Mouse (Mus musculus) testis, adult 2 months (tissue): ENCODE data around the gene Olfr1415.
"Not testable (repeated sequence)": the region's sequence is repeated elsewhere in the genome, so short reads cannot be mapped to it uniquely, and the experiment has no call there.

ENCODE experiments used
- CTCF ChIP-seq: fragments of 200-500 bp; IDR thresholded peaks from 2 replicates; pipeline ENCODE4 v1.5.1; 2012; ENCODE audit warnings: low read depth, mild to moderate bottlenecking, inconsistent platforms, low read length, moderate library complexity; ENCODE audit not compliant: control insufficient read depth, insufficient read depth, insufficient replicate concordance
- POLR2A ChIP-seq: fragments of 200-500 bp; IDR thresholded peaks from 2 replicates; pipeline ENCODE4 v1.6.1; 2012; ENCODE audit warnings: low read depth, mild to moderate bottlenecking, inconsistent platforms, low read length, moderate library complexity; ENCODE audit not compliant: control insufficient read depth

DNA sequence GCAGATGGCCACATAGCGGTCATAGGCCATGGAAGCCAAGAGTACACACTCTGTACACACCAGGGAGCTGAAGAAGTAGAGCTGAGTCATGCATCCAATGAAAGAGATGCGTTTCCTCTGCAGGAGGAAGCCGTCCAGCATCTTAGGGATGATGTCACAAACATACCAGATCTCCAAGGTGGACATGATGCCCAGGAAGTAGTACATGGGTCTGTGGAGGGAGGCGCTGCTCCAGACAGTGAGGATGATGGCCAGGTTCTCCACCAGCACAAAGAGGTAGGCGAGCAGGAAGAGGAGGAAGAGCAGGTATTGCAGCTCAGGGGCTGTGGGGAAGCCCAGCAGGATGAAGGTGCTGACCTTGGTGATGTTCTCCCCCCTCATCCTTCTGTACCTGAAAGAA is 15.7 kb upstream of the Olfr1415 start:
- not testable (repeated sequence) for TF ChIP-seq POLR2A, CTCF
